Mouse (Mus musculus) hindbrain, postnatal 0 days (tissue): Measurements from ENCODE around the gene Rgl1. TPM values are rescaled to one million over a fixed set of nuclear protein-coding genes. Genes with fewer than 3 reads are reported as not detected.

Experiments
- ATAC-seq: fragments of 200-750 bp; cut with Nextera tagmentation; 2 replicates; pipeline ENCODE4 v1.8.0; 2017; ENCODE audit warnings: mild to moderate bottlenecking, moderate TSS enrichment, moderate library complexity
- DNase-seq: peaks from one replicate; pipeline ENCODE4 v3.0.0-alpha.2; 2015; ENCODE audit warnings: low spot score
- H3K27ac ChIP-seq: fragments of 300-500 bp; sonication (generic); 2 replicates; pipeline ENCODE4 v1.5.1; 2014; ENCODE audit warnings: mild to moderate bottlenecking
- H3K27me3 ChIP-seq: fragments of 300-500 bp; sonication (generic); 2 replicates; pipeline ENCODE4 v1.6.1; 2014; ENCODE audit warnings: low read length, mixed read lengths; ENCODE audit not compliant: insufficient read depth
- H3K36me3 ChIP-seq: fragments of 300-500 bp; sonication (generic); 2 replicates; pipeline ENCODE4 v1.6.1; 2014; ENCODE audit warnings: low read length, mixed read lengths; ENCODE audit not compliant: insufficient read depth
- H3K4me1 ChIP-seq: fragments of 300-500 bp; sonication (generic); 2 replicates; pipeline ENCODE4 v1.6.1; 2014; ENCODE audit warnings: antibody characterized with exemption, low read length, mixed read lengths; ENCODE audit not compliant: insufficient read depth
- H3K4me2 ChIP-seq: fragments of 300-500 bp; sonication (generic); 2 replicates; pipeline ENCODE4 v1.6.1; 2014; ENCODE audit warnings: low read depth, mild to moderate bottlenecking, low read length, moderate library complexity, mixed read lengths
- H3K4me3 ChIP-seq: fragments of 300-500 bp; sonication (generic); 2 replicates; pipeline ENCODE4 v1.5.1; 2014; ENCODE audit warnings: low read length
- H3K9ac ChIP-seq: fragments of 300-500 bp; sonication (generic); replicated peaks from 2 replicates; pipeline ENCODE4 v1.6.1; 2014; ENCODE audit warnings: mild to moderate bottlenecking, low read length, moderate library complexity, mixed read lengths
- H3K9me3 ChIP-seq: fragments of 300-500 bp; sonication (generic); 2 replicates; pipeline ENCODE4 v1.6.1; 2016; ENCODE audit warnings: low read length, mixed read lengths
- CTCF ChIP-seq: IDR thresholded peaks from 2 replicates; pipeline ENCODE4 v1.5.1; 2016; ENCODE audit warnings: antibody characterized with exemption, control low read depth, low read depth
- WGBS: fragments of 180-500 bp; shearing (Covaris S2); extraction: QIAGEN DNeasy Blood & Tissue Kit; methylation state at CpG from one replicate; pipeline ENCODE4 v1.1.7; 2014; 5-methylcytosine and 5-hydroxymethylcytosine counted together
- polyA plus RNA-seq: library from polyadenylated mRNA; unstranded; fragments of >200 nt; fragmentation: Nextera tagmentation; extraction: Ambion mirVana; gene quantifications from 2 replicates; pipeline ENCODE4 v1.2.1, GENCODE M21; 2015
- total RNA-seq: library from RNA; depleted of rRNA; stranded (reverse); fragments of >200 nt; gene quantifications from 2 replicates; pipeline ENCODE4 v1.2.3, GENCODE M21; 2014

The Rgl1 gene
- total and polyA plus RNA-seq, 2 experiments from 2014 or later = 16.1 to 17.0 TPM

DNA sequence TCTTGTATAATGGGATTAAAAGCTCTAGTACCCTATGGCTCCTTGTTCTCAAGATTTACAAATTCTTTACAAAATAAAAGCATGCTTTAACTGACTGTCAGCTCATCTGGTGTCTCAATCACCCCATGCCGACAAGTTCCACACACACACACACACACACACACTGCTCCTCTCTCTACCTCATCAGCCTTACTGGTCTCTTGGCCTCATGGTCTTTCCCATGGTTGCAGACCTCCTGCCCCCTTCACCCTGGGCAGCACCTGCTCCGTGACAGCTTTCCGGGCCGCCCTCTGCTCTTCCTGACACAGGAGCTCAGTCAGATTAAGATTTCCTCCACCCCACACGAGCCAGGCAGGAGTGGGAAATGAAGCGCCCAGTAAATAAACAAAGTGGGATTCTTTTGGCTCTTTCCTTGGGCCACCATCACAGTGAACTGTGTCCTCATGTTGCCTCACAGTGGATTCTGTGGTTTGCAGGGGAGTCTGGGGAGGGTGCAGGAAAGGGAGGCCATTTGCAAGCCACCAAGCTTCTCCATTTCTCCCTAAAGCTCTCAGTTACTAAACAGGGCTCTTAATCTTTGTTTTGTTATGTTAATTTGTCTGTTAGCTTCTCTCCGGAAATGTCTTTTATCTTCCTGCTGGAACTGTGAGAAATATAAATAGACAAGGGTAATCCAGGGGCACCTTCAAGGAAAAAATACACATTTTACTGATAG lies 193.2 kb downstream of the Rgl1 start:
- Histone ChIP-seq H3K27me3 (no peaks in the 10 kb centered on the region), H3K36me3 (no peaks in the 10 kb centered on the region), H3K9ac (no peak overlapping the region), H3K27ac (no peak overlapping the region), H3K4me3 (no peak overlapping the region), H3K4me1 (peaks cover 21% of the 10 kb centered on the region), H3K9me3 (no peaks in the 10 kb centered on the region), H3K4me2 (no peak overlapping the region)
- no peak for ATAC-seq
- WGBS = 29% methylated on average over 7 of the region's 7 CpGs
- DNase-seq = no peak
- TF ChIP-seq CTCF = no peak

- Histone ChIP-seq H3K4me1 (peaks cover 16% of the 10 kb centered on the region), H3K36me3 (no peaks in the 10 kb centered on the region), H3K9ac (no peak overlapping the region), H3K9me3 (no peaks in the 10 kb centered on the region), H3K27ac (no peak overlapping the region), H3K27me3 (no peaks in the 10 kb centered on the region), H3K4me2 (no peak overlapping the region), H3K4me3 (no peak overlapping the region)
- WGBS = 94% methylated on average over 14 of the region's 14 CpGs
- DNase-seq (no peak), ATAC-seq (no peak)
- no peak for TF ChIP-seq CTCF
Observed at GRCm38 (mm10) chr1:152571340-152571739, 194.8 kb downstream of the Rgl1 start.

- ATAC-seq = no peak
- no peak overlapping the region for H3K9ac ChIP-seq
- H3K4me3 ChIP-seq = no peak overlapping the region
- peaks cover 14% of the 10 kb centered on the region for H3K4me1 ChIP-seq
- H3K4me2 ChIP-seq = no peak overlapping the region
- no peak for DNase-seq
- WGBS = 91% methylated on average over 9 of the region's 9 CpGs
- H3K27ac ChIP-seq = no peak overlapping the region
- no peaks in the 10 kb centered on the region for H3K36me3 ChIP-seq
- H3K9me3 ChIP-seq = no peaks in the 10 kb centered on the region
- H3K27me3 ChIP-seq = no peaks in the 10 kb centered on the region
- no peak for TF ChIP-seq CTCF
Observed at GRCm38 (mm10) chr1:152570681-152571080, 195.5 kb downstream of the Rgl1 start.

DNA sequence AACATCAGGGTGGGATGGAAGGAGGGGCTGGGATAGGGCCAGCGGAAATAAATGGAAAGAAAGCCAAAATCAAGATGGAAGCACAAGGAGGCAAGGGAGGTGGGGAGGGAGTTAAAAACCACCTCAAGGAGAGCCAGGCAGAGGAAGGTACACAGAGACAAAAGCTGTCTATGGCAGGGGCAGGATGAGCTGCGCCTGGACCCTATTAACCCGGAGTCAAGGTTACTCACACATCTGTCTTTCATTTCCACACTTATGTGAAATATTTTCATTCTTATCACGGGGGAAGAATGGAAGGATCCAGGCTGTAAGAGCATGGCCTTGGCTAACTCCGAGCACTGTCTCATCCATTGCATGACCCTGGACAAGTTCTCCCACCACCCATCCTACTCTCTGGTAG lies 202.9 kb downstream of the Rgl1 start:
- Histone ChIP-seq H3K4me2 (no peak overlapping the region), H3K9me3 (no peaks in the 10 kb centered on the region), H3K9ac (no peak overlapping the region), H3K27me3 (no peaks in the 10 kb centered on the region), H3K4me1 (peaks cover 6% of the 10 kb centered on the region; the same call in 1 of the 2 replicates), H3K4me3 (no peak overlapping the region), H3K36me3 (no peaks in the 10 kb centered on the region), H3K27ac (no peak overlapping the region)
- DNase-seq = no peak
- ATAC-seq = no peak
- WGBS = 87% methylated on average over 5 of the region's 5 CpGs
- TF ChIP-seq CTCF = no peak

DNA sequence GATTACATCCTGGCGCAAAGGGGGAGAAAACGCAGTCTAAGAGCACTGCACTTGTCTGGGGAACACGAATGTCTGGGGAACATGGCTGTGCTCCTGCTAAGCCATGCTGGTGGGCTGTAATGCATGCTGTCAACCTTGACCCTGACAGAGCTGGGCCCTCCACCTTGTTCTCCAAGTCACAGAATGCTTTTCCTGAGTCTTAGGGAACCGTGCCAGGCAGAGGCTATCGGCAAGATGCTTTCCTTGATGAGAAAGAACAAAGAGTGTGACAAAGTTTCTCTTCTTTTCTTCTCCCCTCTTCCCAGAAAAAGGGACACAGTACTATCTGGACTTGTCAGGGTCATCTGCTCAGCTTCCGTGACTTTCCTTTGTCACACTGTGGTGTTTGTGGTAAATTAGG lies 203.3 kb downstream of the Rgl1 start:
- WGBS = 64% methylated on average over 6 of the region's 6 CpGs
- no peak overlapping the region for H3K9ac ChIP-seq
- no peak overlapping the region for H3K4me2 ChIP-seq
- H3K27me3 ChIP-seq = no peaks in the 10 kb centered on the region
- no peak for TF ChIP-seq CTCF
- no peak overlapping the region for H3K27ac ChIP-seq
- H3K4me1 ChIP-seq = peaks cover 3% of the 10 kb centered on the region; the same call in 1 of the 2 replicates
- H3K9me3 ChIP-seq = no peaks in the 10 kb centered on the region
- no peaks in the 10 kb centered on the region for H3K36me3 ChIP-seq
- no peak for ATAC-seq
- no peak overlapping the region for H3K4me3 ChIP-seq
- no peak for DNase-seq

GRCm38 (mm10) chr1:152560477-152560876 lies 205.7 kb downstream of the Rgl1 start:
- DNase-seq = peak; percentile 80
- 0 out of 2 replicates have a peak, but pooled peaks have one; percentile 24 for ATAC-seq
- TF ChIP-seq CTCF = no peak

More at GRCm38 (mm10) chr1:152560477-152560876, 205.7 kb downstream of the Rgl1 start:
- H3K4me1 ChIP-seq = peaks cover 13% of the 10 kb centered on the region
- H3K9me3 ChIP-seq = no peaks in the 10 kb centered on the region
- no peaks in the 10 kb centered on the region for H3K27me3 ChIP-seq
- no peak overlapping the region for H3K4me3 ChIP-seq
- H3K36me3 ChIP-seq = no peaks in the 10 kb centered on the region
- H3K27ac ChIP-seq = peak overlapping the region; percentile 77
- H3K9ac ChIP-seq = no peak overlapping the region
- 45% methylated on average over 5 of the region's 5 CpGs for WGBS
- no peak overlapping the region for H3K4me2 ChIP-seq
